Mouse (Mus musculus) 416B (cell line): ENCODE data around the gene Fbxl14.

Experiments used
- DNase-seq: peaks from one replicate; pipeline ENCODE4 v3.0.0; 2011; ENCODE audit warnings: low read depth

Fbxl14 gene

DNA sequence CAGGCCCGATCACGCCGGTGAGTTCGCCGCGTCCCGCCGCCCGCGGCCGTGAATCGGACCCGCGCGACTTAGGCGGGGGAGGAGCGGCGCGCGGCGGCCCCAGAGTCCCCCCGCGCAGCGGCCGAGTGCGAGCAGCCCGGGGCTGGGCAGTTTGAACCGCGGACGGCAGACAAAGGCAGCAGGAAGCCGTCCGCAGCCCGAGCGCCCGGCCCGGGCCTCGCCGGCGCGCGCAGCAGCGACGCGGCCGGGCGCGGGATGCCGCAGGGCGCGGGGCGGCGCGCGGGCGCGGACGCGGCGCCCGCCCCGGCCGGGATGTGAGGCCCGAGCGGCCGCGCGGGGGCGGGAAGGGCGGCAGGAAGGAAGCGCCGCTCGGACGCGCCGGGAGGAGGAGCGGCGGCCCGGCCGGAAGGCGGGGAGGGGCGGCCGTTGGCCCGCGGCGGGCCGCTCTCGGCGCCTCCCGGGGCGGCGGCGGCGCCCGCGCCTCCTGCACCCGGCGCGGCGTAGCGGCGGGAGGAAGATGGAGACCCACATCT is at the start of gene Fbxl14:
TSS of gene Fbxl14 (plus strand) at position 326 of the 533 bp plus-strand sequence.
- no peak for DNase-seq

DNA sequence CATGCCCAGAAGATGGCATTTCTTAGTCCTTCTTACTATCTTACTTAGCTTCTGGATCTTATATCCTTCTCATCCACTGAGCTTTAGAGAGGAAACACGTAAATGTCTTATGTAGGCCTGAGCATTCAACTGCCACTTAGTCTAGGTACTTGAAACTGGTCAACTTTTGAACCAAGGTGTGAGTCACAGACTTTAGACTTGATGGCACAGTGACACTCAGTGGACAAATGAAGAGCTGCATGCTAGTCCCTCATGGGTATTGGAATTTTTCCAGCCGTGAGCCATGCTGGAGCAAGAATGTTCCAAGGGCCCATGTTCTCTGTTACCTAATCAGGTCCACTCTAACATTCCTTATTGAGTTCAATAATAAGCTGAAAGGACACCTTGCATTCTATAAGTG is 49.0 kb upstream of the Fbxl14 start:
- peak; percentile 83 for DNase-seq

DNA sequence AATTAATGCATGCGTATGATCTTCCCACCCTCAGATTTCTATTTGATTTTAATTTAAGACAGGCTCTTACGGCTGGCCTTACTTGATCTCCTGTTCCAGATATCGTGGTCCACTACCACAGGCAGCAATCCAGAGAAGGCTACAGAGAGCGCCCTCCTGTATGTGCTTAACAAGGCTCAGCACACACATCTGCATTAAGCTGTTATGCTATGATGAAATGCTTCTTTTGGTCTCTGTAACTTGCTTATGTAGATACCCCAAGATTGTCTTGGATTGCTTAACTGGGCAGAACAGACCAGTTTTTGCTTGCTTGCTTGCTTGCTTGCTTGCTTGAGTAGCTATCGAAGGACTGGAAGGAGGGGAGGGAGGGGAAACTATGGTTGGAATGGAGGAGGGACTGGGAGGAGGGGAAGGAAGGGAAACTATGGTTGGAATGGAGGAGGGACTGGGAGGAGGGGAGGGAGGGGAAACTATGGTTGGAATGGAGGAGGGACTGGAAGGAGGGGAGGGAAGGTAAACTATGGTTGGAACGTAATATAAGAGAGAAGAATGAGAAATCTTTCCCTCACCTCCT is 47.6 kb upstream of the Fbxl14 start:
- DNase-seq = no peak

DNA sequence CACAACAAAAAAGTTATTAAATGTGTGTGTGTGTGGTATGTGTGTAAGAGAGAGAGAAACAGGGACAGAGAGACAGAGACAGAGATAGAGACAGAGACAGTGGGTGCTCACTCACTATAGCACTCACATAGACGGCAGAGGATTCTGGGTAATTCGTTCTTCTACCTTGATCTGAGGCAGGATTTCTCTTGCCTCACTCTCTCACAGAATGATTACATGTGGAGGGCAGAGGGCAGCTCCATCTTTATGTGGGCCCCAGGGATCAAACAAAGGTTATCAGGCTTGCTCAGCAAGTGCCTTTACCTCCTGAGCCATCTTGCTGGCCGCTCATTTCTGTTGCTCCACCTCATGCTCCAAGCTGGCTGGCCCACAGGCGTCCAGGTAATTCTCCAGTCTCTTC is 45.1 kb upstream of the Fbxl14 start:
- no peak for DNase-seq

DNA sequence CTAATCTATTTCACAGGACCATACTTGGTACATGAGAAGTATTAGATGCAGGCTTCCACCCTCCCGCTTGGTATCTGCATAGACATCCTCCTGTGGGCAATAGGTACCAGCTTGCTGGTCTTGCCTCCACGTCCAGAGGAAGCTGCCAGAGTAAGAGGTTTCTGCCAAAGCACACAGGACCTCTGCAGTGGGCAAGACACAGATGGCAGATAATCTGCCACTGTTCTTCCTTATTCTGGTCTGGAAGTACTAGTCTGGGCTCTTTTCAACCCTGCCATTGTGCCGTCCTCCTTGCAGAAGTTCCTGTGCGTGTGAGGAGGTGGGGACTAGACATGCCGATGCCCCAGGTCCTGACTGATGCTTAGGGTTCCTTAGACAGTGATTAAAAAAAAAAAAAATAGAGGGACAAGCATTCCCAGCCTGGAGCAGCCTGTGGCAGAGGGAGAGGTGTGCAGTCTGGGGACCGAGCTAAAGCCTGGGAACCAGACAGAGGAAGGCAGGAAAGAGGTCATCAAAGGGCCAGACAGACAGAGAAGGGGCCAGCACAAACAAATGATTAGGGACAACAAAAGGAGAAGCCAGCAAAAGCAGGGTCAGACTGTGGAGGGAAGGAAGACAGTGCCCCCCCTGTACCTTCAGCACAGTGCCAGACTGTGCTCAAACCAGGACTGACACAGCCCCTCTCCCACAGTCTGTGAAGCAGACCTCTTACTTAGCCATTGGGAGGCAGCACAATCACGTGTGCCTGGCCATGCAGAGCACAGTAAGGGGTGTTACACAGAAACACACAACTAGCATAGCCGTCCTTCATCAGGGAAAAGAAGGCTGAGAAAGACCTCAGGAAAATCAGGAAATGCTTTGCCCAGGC is 41.3 kb upstream of the Fbxl14 start:
- no peak for DNase-seq

DNA sequence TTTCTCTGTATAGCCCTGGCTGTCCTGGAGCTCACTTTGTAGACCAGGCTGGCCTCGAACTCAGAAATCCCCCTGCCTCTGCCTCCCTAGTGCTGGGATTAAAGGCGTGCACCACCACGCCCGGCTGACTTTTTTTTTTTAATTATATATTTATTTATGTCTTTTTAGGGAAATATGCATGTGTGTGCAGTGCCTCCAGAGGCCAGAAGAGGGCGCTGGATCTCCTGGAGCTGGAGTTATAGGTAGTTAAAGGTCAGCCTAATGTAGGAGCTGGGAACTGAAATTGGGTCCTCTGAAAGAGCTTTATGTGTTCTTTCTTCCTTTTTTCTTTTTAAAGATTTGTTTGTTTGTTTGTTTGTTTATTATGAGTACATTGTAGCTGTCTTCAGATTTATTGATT is 36.7 kb upstream of the Fbxl14 start:
- DNase-seq = peak; percentile 71

DNA sequence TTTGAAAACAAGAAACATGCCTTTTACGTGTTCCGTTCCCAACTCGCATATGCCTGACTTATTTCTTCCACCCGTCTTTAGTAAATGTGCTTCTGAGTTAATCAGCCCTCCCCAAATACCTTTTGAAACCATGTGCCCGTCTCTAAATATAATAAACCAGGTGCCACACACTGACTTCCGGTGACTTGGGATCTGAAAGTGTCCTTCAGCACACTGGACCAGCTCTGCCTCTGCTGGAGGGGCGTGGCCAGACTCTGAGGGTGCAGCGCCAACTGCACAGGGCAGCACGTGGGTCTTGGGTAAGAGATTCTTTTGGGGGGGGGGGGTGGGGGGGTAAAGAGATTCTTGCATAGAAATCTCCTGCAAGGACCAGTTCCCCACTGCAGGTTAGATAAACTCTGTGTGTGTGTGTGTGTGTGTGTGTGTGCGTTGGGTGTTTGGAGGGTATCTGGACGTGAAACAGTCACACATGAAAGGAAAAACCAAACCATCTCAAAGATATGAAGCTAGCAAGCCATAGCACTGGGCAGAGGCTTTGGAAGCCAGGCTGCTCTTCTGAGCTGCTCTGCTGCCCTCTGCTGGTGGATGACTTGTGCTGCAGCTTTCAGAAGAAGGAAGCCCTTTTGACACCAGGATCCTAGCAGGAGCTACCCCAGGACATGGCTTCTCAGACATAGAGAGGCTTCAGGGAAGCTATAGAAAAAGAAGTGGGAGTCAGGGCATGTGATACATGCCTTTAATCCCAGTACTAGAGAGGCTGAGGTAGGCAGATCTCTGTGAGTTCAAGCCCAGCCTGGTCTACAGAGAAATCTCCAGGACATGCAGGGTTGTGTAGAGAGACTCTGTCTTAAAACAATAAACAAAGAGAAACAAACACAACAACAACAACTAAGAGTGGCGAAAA is 35.5 kb upstream of the Fbxl14 start:
- DNase-seq = peak; percentile 95

DNA sequence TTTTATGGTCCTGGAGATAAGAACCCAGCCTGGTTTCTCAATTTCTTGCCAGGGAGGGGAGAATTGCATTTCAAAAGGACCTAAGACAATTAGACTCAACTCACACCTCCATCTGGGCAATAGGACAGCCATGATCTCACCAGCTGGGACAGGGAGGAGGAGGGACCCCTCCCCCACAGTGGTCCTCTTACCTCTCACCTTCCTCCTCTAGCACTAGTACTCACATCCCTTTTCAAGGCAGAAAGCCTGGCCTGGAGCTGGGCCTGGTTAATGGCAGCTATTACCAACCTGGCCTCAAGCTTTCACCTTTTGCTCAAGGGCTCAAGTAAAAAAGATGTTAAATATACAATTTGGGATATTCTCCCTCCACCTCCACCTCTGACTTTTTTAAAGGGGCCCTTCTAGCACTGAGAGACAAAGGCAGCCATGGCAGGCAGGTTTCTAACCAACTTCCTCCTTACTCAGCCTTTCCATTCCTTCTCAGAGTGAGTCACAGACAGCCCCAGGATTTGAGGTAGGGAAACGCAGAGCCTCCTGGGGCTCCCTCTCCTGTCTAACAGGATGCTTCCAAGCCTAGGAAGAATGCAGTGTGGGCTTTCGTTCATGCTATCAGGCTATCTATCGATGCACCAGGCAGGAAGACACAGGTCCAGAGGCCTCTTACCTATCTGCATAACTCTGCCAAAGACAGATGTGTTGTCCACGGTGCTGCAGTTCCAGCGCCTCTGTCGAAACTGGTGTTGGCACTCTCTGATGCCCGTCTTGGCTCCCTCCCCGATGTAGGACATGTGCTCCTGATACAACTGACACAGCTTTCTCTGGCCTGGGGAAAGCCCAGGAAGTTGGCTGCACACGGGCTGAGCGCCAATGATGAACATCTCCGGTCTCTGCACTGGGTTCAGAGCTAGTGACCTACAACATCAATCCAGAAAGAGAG is 33.5 kb upstream of the Fbxl14 start:
- peak; percentile 81 for DNase-seq

DNA sequence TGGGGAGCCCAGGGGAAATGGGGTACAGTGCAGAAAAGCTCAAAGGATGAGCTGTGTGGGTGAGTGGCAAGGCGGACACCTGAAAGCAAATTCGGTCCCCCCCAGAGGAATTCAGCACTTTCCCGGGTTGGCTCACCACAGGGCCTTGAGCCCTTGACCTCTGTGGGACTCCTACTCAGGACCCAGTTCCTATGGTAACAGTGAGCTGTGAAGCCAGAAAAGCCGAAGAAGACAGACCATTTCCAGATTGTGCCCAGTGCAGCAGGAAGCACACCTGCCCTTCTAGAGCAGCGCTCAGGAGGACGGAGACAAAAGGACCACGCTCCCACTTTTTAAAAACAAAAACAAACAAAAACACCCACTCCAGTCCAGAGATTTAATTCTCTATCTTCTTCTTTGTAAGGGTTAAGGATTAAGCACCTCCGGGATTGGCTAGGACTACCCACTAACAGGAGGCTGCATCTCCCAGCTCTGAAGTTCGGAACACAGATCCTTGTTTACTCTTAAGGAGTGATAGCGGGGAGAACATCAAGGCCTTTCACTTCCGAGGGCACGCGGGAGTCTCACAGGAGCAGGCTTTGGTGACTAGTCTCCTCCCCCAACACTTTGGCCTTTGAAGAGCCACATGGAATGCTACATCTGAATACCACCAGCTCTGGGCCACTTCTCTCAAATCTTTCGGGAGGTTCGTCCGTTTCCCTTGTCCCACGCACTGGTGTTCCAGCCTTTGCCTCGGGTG is 31.0 kb upstream of the Fbxl14 start:
- no peak for DNase-seq

DNA sequence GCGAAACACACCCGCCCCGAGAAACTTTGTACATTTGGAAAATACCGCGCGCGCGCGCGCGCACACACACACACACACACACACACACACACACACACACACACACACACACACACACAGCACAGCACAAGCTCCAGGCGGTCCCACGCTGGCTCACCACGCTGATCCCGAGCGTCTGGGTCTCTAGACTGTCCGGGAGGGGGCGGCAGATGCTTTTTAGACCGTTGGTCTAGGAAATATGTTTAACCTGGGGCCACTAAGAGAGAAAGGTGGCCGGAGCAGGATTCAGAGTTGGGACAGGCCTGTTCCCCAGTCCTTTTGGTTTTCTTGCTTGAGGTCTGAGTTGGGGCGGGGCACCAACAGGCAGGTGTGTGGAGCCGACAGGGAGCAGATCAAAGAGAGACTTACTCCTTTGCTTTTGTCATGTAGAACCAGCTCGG is 30.4 kb upstream of the Fbxl14 start:
- peak; percentile 45 for DNase-seq

DNA sequence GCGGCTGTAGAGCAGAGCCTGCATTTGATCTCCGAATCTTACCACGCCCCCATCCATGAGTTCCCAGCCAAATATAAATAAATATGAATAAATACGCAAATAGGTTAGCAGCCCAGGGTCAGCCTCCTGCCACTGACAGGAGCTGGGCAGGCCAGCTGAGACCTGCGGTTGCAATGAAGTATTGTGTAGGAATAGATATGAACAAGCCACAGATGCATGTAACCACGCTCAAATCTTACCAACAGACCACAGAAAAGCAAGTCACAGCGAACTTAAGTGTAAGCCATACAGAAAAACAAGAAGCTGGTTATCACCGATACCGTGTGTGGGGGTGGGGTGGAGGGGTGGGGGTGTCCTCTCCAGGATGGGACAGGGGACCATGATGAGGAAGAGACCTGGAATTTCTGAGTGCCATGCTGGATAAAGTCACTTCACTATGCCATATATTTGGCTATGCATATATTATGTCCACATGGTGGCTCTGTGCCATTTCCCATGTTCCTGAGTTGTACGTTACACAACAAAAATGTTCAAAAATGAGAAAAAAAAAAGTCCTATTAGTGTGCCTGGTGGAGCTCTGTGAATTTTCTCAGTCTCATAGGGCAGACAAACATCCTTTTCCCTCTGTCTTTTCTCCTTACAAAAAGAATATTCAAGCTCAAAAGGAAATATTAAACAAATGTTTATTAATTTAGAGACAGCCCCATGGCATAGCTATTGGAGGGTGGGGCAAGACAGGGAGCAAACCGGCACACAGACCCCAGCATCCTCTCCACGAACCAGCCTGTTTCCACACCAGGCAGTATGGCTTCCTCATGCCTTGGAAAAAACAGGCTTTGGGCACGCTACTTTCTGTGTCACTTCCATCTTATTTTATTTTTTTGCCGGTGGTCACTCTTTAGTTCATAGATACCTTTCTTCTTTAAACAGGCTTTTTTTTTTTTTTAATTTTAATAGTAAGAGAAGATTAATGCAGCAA is 28.2 kb upstream of the Fbxl14 start:
- peak; percentile 88 for DNase-seq

DNA sequence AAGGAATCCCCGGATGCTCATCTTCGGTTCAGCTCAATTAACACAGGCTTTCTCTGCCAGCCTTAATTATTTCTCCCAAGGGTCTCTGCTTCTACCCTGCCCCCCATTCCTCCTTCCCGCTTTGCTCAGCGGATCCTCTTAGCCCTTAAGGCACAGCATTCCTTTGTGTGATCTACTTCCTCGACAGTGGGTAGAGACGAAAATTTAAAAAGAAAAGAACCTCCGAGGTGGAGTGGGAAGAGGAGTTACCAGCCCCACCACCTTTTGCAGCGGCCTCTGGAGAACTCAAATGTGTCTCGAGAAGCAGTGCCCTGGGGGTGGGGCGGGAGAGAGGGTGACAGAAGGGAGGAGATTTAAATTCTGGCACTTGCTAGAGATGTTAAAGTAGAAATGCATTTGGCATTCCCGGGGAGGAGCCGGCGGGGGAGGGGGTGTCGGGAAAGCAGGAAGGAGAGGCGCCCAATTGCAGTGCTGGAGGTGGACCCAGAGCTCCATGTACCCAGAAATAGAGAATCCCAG is 27.4 kb upstream of the Fbxl14 start:
- no peak for DNase-seq

DNA sequence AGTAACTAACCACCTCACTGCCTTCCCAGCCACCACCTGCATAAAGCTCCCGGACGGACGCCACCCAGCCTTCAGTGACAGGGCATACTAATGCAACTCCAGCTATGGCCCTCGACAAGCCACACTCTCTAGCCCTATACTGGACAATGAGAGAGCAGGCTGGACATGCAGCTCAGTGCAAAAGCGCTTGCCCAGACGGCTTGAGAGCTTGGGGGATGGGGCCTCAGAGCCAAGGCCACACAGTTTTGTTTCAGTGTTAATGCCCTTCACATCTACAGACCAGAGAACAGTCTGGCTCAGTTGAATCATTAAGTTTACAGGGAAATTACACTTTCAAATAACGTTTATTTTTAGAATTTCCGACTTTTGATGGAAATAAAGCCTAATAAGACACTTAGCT is 21.3 kb upstream of the Fbxl14 start:
- no peak for DNase-seq

DNA sequence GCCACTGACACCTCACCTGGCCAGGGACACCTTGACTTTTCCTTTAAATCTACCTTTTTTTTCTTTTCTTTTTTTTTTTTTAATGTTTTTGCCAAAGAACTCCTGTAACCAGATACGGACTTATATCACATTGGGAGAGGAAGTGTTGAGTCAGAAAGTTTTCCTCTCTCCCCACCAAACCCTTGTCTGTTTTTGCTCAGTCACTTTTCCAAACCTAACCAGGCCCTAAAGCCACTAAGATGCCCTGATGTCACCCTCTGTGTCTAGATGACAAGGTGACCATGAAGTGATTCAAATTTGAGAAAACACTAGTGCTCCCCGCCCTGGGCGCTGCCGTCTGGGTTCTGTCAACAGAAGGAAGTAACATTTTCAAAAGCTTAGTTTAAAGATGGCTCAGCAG is 20.4 kb upstream of the Fbxl14 start:
- DNase-seq = peak; percentile 91

DNA sequence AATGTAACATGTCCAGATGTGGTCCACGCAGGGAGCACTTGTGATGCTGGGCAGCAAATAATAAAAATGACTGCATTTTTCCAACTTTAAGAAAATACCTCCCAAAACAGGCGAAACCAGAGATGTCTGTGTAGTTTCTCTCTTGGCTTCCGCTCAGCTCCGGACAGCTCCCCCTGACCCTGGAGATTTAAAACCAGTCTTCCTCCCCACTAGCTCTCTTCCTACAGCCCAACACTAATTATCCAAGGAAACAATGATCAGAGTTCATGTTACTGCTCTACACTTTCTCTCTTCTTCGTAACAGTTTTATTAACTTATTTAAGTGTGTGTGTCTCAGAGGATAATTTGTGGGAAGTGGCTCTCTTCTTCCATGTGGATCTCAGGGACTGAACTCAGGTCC is 19.1 kb upstream of the Fbxl14 start:
- DNase-seq = no peak

DNA sequence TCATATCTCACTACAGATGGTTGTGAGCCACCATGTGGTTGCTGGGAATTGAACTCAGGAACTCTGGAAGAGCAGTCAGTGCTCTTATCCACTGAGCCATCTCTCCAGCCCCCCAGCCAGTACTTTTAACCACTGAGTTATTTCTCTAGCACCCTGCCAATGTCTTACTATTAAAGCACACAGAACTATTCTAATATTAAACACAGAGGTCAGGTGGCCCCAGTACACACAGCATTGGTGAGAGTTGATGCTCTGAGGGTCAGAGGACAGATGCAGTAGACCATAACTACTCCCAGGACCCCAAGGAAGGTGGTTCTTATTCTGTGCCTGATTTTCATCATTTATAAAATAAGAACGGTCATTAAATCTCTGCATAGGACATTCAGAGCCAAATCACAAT is 13.3 kb upstream of the Fbxl14 start:
- no peak for DNase-seq

DNA sequence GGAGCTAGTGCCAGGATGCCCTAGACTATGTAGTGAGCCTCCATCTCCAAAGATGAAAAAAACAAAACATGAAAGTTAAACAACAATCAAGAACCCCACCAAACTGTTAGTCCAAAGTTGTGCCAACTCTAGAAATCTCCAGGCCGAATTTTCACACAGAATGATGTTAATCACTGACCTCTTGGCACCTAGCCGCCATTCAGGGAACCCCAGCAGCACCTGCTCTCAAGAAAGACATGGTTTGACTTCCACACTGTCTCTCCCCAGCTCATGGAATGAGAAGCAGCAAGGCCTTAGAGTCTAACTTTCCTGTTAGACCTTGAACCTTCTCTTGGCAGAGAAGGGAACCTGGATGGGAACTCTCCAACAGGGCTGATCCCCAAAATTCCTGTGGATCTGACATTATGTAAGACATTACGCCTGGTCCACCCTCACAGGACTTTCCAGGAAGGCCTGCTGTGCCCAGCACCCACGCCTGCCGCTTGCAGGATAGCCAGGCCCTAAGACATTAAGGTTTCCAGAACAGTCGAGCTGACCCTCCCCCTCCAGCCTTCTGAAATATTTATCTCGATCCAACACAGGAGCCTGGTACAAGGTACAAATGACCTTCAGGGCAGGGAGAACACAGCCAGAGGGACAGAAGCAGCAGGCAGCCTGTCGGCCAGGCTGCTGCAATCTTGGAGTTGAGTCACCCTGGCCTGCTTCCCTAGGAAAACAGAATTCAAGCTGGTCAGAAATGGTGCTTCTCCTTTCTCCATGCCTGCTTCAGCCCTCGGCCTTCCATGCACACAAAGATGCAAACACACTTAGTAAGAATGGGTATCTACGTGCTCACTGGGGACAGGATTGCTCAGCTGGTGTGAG is 12.3 kb upstream of the Fbxl14 start:
- DNase-seq = no peak

DNA sequence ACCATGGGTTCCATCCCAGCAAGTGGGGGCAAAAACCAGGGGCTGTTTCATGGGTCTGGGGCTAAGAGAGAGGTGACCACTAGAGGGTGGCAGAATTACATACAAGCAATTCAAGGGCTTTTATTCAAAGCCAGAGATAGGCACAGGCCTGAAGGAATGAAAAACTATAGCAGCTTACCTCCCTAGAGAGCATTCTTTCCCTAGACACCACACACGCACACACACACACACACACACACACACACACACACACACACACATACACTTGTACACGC is 11.7 kb upstream of the Fbxl14 start:
- DNase-seq = peak; percentile 60
